Mouse (Mus musculus): ENCODE data around the gene Msmp.

- no peak for TF ChIP-seq CTCF (IDR thresholded peaks at IDR 0.05; ENCODE audit: low read depth, low read length)
- no peak for TF ChIP-seq POLR2AphosphoS5 (IDR thresholded peaks at IDR 0.05; ENCODE audit: insufficient replicate concordance, low read depth, low read length)
Measured at GRCm38 (mm10) chr4:43631046-43631955, 47.0 kb upstream of the Msmp start, which contains the start of gene Npr2.

All from G1E (cell line).